Mouse (Mus musculus) frontal cortex, postnatal 36 days (tissue): ENCODE data around the gene Efcab2.
A peak's percentile ranks its signal among the peaks of the same experiment; 100 is the strongest.

ENCODE experiments used
- DNase-seq, 2 experiments: peaks; one replicate each; pipeline ENCODE4 v3.0.0; 2022; ENCODE audit warnings: low spot score in 2 of 2

Efcab2 gene

GRCm38 (mm10) chr1:178485138-178485867 is 79.4 kb downstream of the Efcab2 start:
- no peak for DNase-seq

- no peak for DNase-seq
These were observed 80.0 kb downstream of the Efcab2 start for GRCm38 (mm10) chr1:178485868-178486220.

- DNase-seq, result peak; percentile 48 to 60
These were observed 80.9 kb downstream of the Efcab2 start for GRCm38 (mm10) chr1:178486828-178487227.

GRCm38 (mm10) chr1:178489127-178489526 is 83.2 kb downstream of the Efcab2 start:
- no peak for DNase-seq

GRCm38 (mm10) chr1:178491733-178492132 is 85.8 kb downstream of the Efcab2 start:
- no peak for DNase-seq

- DNase-seq, result no peak
These were observed 86.6 kb downstream of the Efcab2 start for GRCm38 (mm10) chr1:178492493-178492892.

- DNase-seq, result no peak
These were observed 90.3 kb downstream of the Efcab2 start for GRCm38 (mm10) chr1:178496186-178496585.

GRCm38 (mm10) chr1:178496841-178497240 is 91.0 kb downstream of the Efcab2 start:
- DNase-seq, result no peak

GRCm38 (mm10) chr1:178506938-178507337 is 101.1 kb downstream of the Efcab2 start:
- no peak for DNase-seq

- DNase-seq, result no peak
These were observed 106.6 kb downstream of the Efcab2 start for GRCm38 (mm10) chr1:178512323-178513031.

- DNase-seq, result no peak
These were observed 108.1 kb downstream of the Efcab2 start for GRCm38 (mm10) chr1:178513954-178514353.

GRCm38 (mm10) chr1:178515839-178516238 is 110.0 kb downstream of the Efcab2 start:
- DNase-seq, result no peak

- no peak for DNase-seq
These were observed 116.5 kb downstream of the Efcab2 start for GRCm38 (mm10) chr1:178522389-178522788.

- DNase-seq, result no peak
These were observed 117.3 kb downstream of the Efcab2 start for GRCm38 (mm10) chr1:178523152-178523551.

GRCm38 (mm10) chr1:178527185-178527546 is 121.3 kb downstream of the Efcab2 start:
- DNase-seq, result peak; percentile 79 to 85

GRCm38 (mm10) chr1:178527547-178528361 is 121.9 kb downstream of the Efcab2 start:
- DNase-seq, result peak; percentile 54 to 57

GRCm38 (mm10) chr1:178528431-178529351 is 122.8 kb downstream of the Efcab2 start, which contains the start of gene Kif26b:
Gene Kif26b (plus strand): TSS chr1:178529125.
- DNase-seq, result peak; percentile 63 to 64

- peak; percentile 25 to 47 for DNase-seq
These were observed 123.8 kb downstream of the Efcab2 start for GRCm38 (mm10) chr1:178529512-178530300.

- peak; percentile 86 to 87 for DNase-seq
These were observed 124.6 kb downstream of the Efcab2 start for GRCm38 (mm10) chr1:178530301-178531078.
